Mouse (Mus musculus) cerebellum, adult 2 months (tissue): Measurements from ENCODE around the gene Krcc1. TPM values are rescaled to one million over a fixed set of nuclear protein-coding genes. Genes with fewer than 3 reads are reported as not detected.

Experiments used
- DNase-seq, 2 experiments: peaks; one replicate each; pipeline ENCODE4 v3.0.0; 2021
- H3K27ac ChIP-seq: fragments of 200-500 bp; 2 replicates; pipeline ENCODE4 v1.5.1; 2012; ENCODE audit warnings: low read length, control low read depth, inconsistent platforms; ENCODE audit not compliant: insufficient read depth
- H3K27me3 ChIP-seq: fragments of 200-500 bp; 2 replicates; pipeline ENCODE4 v1.6.1; 2012; ENCODE audit warnings: inconsistent platforms, mild to moderate bottlenecking, low read length, moderate library complexity; ENCODE audit not compliant: control insufficient read depth, insufficient read depth
- H3K4me1 ChIP-seq: fragments of 200-500 bp; 2 replicates; pipeline ENCODE4 v1.6.1; 2011; ENCODE audit warnings: low read length; ENCODE audit not compliant: control insufficient read depth, insufficient read depth
- H3K4me3 ChIP-seq: fragments of 200-500 bp; replicated peaks from 2 replicates; pipeline ENCODE3; 2011; ENCODE audit warnings: mild to moderate bottlenecking, low read depth, low read length, control low read depth; ENCODE audit not compliant: insufficient read depth
- CTCF ChIP-seq: fragments of 200-500 bp; IDR thresholded peaks from 2 replicates; pipeline ENCODE4 v1.5.1; 2011; ENCODE audit warnings: low read depth, mild to moderate bottlenecking, control low read depth, low read length, moderate library complexity, borderline replicate concordance; ENCODE audit not compliant: insufficient read depth
- POLR2A ChIP-seq: fragments of 200-500 bp; IDR thresholded peaks from 2 replicates; pipeline ENCODE4 v1.6.1; 2011; ENCODE audit warnings: low read length, control low read depth, borderline replicate concordance; ENCODE audit not compliant: insufficient read depth
- WGBS: fragments of 180-500 bp; shearing (Covaris S2); methylation state at CpG from one replicate; pipeline ENCODE4 v1.1.7; 2018; 5-methylcytosine and 5-hydroxymethylcytosine counted together
- polyA plus RNA-seq: library from polyadenylated mRNA; depleted of rRNA; stranded (reverse); fragments of >200 nt; gene quantifications from 2 replicates; pipeline ENCODE4 v1.2.3, GENCODE M21; 2012

The Krcc1 gene
- polyA plus RNA-seq, 1 experiment: 19.3 TPM

- no peak for TF ChIP-seq POLR2A
- TF ChIP-seq CTCF: no peak
- no peak overlapping the region for H3K27ac ChIP-seq
- H3K4me1 ChIP-seq: no peaks in the 10 kb centered on the region
- no peaks in the 10 kb centered on the region; the same call in 1 of the 2 replicates for H3K27me3 ChIP-seq
- 68% methylated on average over 2 of the region's 2 CpGs for WGBS
- no peak for DNase-seq
- H3K4me3 ChIP-seq: no peak overlapping the region
These were observed 26.6 kb downstream of the Krcc1 start for GRCm38 (mm10) chr6:71298051-71298450.

- TF ChIP-seq POLR2A (no peak), CTCF (peak; percentile 54)
- WGBS: 45% methylated on average over 3 of the region's 3 CpGs
- no peaks in the 10 kb centered on the region for H3K4me1 ChIP-seq
- no peak overlapping the region for H3K27ac ChIP-seq
- no peak overlapping the region for H3K4me3 ChIP-seq
- peak in 1 of 2 experiments; percentile 27 for DNase-seq
- H3K27me3 ChIP-seq: no peaks in the 10 kb centered on the region; the same call in 1 of the 2 replicates
These were observed 27.3 kb downstream of the Krcc1 start for GRCm38 (mm10) chr6:71298751-71299150.

GRCm38 (mm10) chr6:71302097-71302731 lies 30.7 kb downstream of the Krcc1 start:
- no peak overlapping the region for H3K4me3 ChIP-seq
- H3K27me3 ChIP-seq: no peaks in the 10 kb centered on the region; the same call in 1 of the 2 replicates
- WGBS: 73% methylated on average over 6 of the region's 6 CpGs
- H3K27ac ChIP-seq: no peak overlapping the region
- peak in 1 of 2 experiments; percentile 16 for DNase-seq
- H3K4me1 ChIP-seq: no peaks in the 10 kb centered on the region
- TF ChIP-seq CTCF (no peak), POLR2A (no peak)

GRCm38 (mm10) chr6:71307486-71307885 lies 36.0 kb downstream of the Krcc1 start:
- no peak overlapping the region for H3K27ac ChIP-seq
- TF ChIP-seq POLR2A: no peak
- TF ChIP-seq CTCF: no peak
- H3K27me3 ChIP-seq: no peaks in the 10 kb centered on the region
- H3K4me1 ChIP-seq: no peaks in the 10 kb centered on the region
- H3K4me3 ChIP-seq: no peak overlapping the region
- 90% methylated on average over 8 of the region's 8 CpGs for WGBS
- DNase-seq: no peak

GRCm38 (mm10) chr6:71321826-71322283 lies 50.4 kb downstream of the Krcc1 start, which contains the start of gene Smyd1:
Gene Smyd1 (minus strand): TSS chr6:71322233.
- H3K27ac ChIP-seq: no peak within 1 kb of the TSS
- H3K27me3 ChIP-seq: no peaks in the 10 kb centered on the region
- WGBS: 78% methylated on average over 3 of the region's 3 CpGs

GRCm38 (mm10) chr6:71322491-71322921 lies 51.0 kb downstream of the Krcc1 start, which contains the start of gene Cd8b1:
Gene Cd8b1 (plus strand): TSS chr6:71322788.
- Histone ChIP-seq H3K4me1 (no peaks in the 10 kb centered on the region), H3K4me3 (no peak within 1 kb of the TSS), H3K27ac (no peak within 1 kb of the TSS), H3K27me3 (no peaks in the 10 kb centered on the region)
- no peak for DNase-seq
- TF ChIP-seq POLR2A: no peak
- TF ChIP-seq CTCF: no peak
- WGBS: 84% methylated on average over 7 of the region's 7 CpGs

More at GRCm38 (mm10) chr6:71321826-71322283, 50.4 kb downstream of the Krcc1 start, which contains the start of gene Smyd1:
- H3K4me3 ChIP-seq: no peak within 1 kb of the TSS
- no peaks in the 10 kb centered on the region for H3K4me1 ChIP-seq
- DNase-seq: no peak
- TF ChIP-seq POLR2A (no peak), CTCF (no peak)

- WGBS: 83% methylated on average over 9 of the region's 9 CpGs
- no peak for DNase-seq
- Histone ChIP-seq H3K4me1 (no peaks in the 10 kb centered on the region), H3K27me3 (no peaks in the 10 kb centered on the region), H3K27ac (no peak overlapping the region), H3K4me3 (no peak overlapping the region)
- TF ChIP-seq CTCF (no peak), POLR2A (no peak)
These were observed 53.3 kb downstream of the Krcc1 start for GRCm38 (mm10) chr6:71324816-71325215.

GRCm38 (mm10) chr6:71329881-71330280 lies 58.4 kb downstream of the Krcc1 start:
- no peaks in the 10 kb centered on the region for H3K4me1 ChIP-seq
- no peak overlapping the region for H3K4me3 ChIP-seq
- TF ChIP-seq CTCF (no peak), POLR2A (no peak)
- no peaks in the 10 kb centered on the region for H3K27me3 ChIP-seq
- no peak for DNase-seq
- H3K27ac ChIP-seq: no peak overlapping the region
- 81% methylated on average over 6 of the region's 6 CpGs for WGBS
